Mouse (Mus musculus) liver, embryonic 15.5 days (tissue): ENCODE results near the gene Negr1. TPM values are rescaled to one million over a fixed set of nuclear protein-coding genes. Genes with fewer than 3 reads are reported as not detected.

Experiments
- ATAC-seq: fragments of 200-750 bp; cut with Nextera tagmentation; 2 replicates; pipeline ENCODE4 v1.8.0; 2017; ENCODE audit warnings: moderate number of reproducible peaks, mild to moderate bottlenecking, moderate library complexity; ENCODE audit not compliant: insufficient read depth
- H3K27ac ChIP-seq: fragments of 300-500 bp; sonication (generic); replicated peaks from 2 replicates; pipeline ENCODE4 v1.5.1; 2015; ENCODE audit warnings: mild to moderate bottlenecking, inconsistent platforms
- H3K27me3 ChIP-seq: fragments of 300-500 bp; sonication (generic); 2 replicates; pipeline ENCODE4 v1.6.1; 2015; ENCODE audit warnings: mild to moderate bottlenecking, inconsistent platforms
- H3K36me3 ChIP-seq: fragments of 300-500 bp; sonication (generic); replicated peaks from 2 replicates; pipeline ENCODE4 v1.6.1; 2015; ENCODE audit warnings: moderate library complexity, mild to moderate bottlenecking, inconsistent platforms
- H3K4me1 ChIP-seq: fragments of 300-500 bp; sonication (generic); replicated peaks from 2 replicates; pipeline ENCODE4 v1.6.1; 2015; ENCODE audit warnings: inconsistent platforms
- H3K4me2 ChIP-seq: fragments of 300-500 bp; sonication (generic); 2 replicates; pipeline ENCODE4 v1.6.1; 2015; ENCODE audit warnings: moderate library complexity, mild to moderate bottlenecking, inconsistent platforms
- H3K4me3 ChIP-seq: fragments of 300-500 bp; sonication (generic); replicated peaks from 2 replicates; pipeline ENCODE4 v1.5.1; 2015; ENCODE audit warnings: mild to moderate bottlenecking, inconsistent platforms
- H3K9ac ChIP-seq: fragments of 300-500 bp; sonication (generic); 2 replicates; pipeline ENCODE4 v1.6.1; 2015; ENCODE audit warnings: moderate library complexity, mild to moderate bottlenecking, inconsistent platforms
- H3K9me3 ChIP-seq: fragments of 300-500 bp; sonication (generic); replicated peaks from 2 replicates; pipeline ENCODE4 v1.6.1; 2016; ENCODE audit warnings: inconsistent platforms
- WGBS: fragments of 180-500 bp; shearing (Covaris S2); methylation state at CpG from one replicate; pipeline ENCODE4 v1.1.7; 2015; ENCODE audit warnings: mixed read lengths; ENCODE audit not compliant: insufficient replicate concordance; 5-methylcytosine and 5-hydroxymethylcytosine counted together
- polyA plus RNA-seq: library from polyadenylated mRNA; unstranded; fragments of >200 nt; fragmentation: Nextera tagmentation; extraction: Ambion mirVana; gene quantifications from 2 replicates; pipeline ENCODE4 v1.2.1, GENCODE M21; 2015

The Negr1 gene
- polyA plus RNA-seq, 1 experiment from 2014 or later = 0.08 TPM

DNA sequence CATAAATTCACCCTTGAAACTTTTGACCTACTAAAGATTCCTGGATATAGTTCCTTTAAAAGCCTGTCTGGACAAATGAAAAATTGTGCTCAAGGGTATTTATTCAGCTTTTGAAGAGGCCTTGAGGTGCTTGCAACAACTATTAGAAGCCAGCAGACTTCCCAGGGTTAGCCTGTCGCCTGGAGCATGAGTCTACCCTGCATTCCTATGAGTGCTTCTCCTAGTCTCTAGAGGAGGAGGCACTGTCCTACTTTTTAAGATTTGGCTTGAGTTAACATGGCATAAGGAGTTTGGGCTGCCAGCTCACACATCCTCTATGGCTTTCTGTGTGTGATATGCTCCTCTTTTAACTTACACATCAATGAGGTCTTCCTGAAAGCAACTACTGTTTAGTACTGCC is 315.0 kb downstream of the Negr1 start:
- ATAC-seq = no peak
- H3K4me1 ChIP-seq = no peaks in the 10 kb centered on the region
- H3K9ac ChIP-seq = no peak overlapping the region
- no peaks in the 10 kb centered on the region for H3K9me3 ChIP-seq
- WGBS = 55% methylated on average over 1 of the region's 1 CpGs
- no peaks in the 10 kb centered on the region for H3K27me3 ChIP-seq
- H3K36me3 ChIP-seq = no peaks in the 10 kb centered on the region
- H3K4me3 ChIP-seq = no peak overlapping the region
- H3K4me2 ChIP-seq = no peak overlapping the region
- H3K27ac ChIP-seq = no peak overlapping the region

DNA sequence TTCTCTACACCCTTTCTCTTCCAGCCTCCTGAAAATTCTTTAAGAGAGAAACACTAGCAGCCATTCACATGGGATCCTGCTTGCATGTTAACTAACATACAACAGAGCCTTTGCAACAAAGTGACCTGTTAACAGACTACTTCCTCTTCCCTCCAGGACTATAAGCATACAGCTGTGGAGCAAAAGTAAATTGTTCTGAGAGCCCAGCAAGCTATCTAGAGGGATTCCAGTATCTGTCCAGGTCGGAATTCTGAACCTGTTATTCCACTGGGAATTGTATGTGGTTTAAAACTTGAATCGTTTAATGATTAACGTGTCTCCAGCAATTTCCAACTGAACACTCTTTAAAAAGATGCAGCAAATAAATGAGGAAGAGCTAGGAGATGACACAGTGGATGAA is 320.5 kb downstream of the Negr1 start:
- Histone ChIP-seq H3K27me3 (no peaks in the 10 kb centered on the region), H3K27ac (no peak overlapping the region), H3K4me3 (no peak overlapping the region), H3K36me3 (no peaks in the 10 kb centered on the region), H3K4me2 (no peak overlapping the region), H3K9me3 (no peaks in the 10 kb centered on the region), H3K9ac (no peak overlapping the region), H3K4me1 (no peaks in the 10 kb centered on the region)
- 45% methylated on average over 3 of the region's 3 CpGs for WGBS
- ATAC-seq = no peak

GRCm38 (mm10) chr3:156883873-156884272 is 322.3 kb downstream of the Negr1 start:
- Histone ChIP-seq H3K4me3 (no peak overlapping the region), H3K4me2 (no peak overlapping the region), H3K36me3 (no peaks in the 10 kb centered on the region), H3K9ac (no peak overlapping the region), H3K27me3 (no peaks in the 10 kb centered on the region), H3K4me1 (no peaks in the 10 kb centered on the region), H3K9me3 (no peaks in the 10 kb centered on the region), H3K27ac (no peak overlapping the region)
- 50% methylated on average over 1 of the region's 1 CpGs for WGBS
- no peak for ATAC-seq

- no peaks in the 10 kb centered on the region for H3K9me3 ChIP-seq
- no peak overlapping the region for H3K27ac ChIP-seq
- H3K36me3 ChIP-seq = no peaks in the 10 kb centered on the region
- no peak overlapping the region for H3K4me2 ChIP-seq
- no peak overlapping the region for H3K4me3 ChIP-seq
- ATAC-seq = no peak
- H3K9ac ChIP-seq = no peak overlapping the region
- no peaks in the 10 kb centered on the region for H3K27me3 ChIP-seq
- 40% methylated on average over 1 of the region's 1 CpGs for WGBS
- no peaks in the 10 kb centered on the region for H3K4me1 ChIP-seq
Measured at GRCm38 (mm10) chr3:156885689-156886088, 324.1 kb downstream of the Negr1 start.

- H3K4me3 ChIP-seq = no peak overlapping the region
- ATAC-seq = no peak
- H3K27me3 ChIP-seq = no peaks in the 10 kb centered on the region
- H3K36me3 ChIP-seq = no peaks in the 10 kb centered on the region
- H3K27ac ChIP-seq = no peak overlapping the region
- H3K9ac ChIP-seq = no peak overlapping the region
- H3K4me1 ChIP-seq = no peaks in the 10 kb centered on the region
- H3K9me3 ChIP-seq = no peaks in the 10 kb centered on the region
- no peak overlapping the region for H3K4me2 ChIP-seq
- 66% methylated on average over 3 of the region's 3 CpGs for WGBS
Measured at GRCm38 (mm10) chr3:156886915-156887314, 325.3 kb downstream of the Negr1 start.

DNA sequence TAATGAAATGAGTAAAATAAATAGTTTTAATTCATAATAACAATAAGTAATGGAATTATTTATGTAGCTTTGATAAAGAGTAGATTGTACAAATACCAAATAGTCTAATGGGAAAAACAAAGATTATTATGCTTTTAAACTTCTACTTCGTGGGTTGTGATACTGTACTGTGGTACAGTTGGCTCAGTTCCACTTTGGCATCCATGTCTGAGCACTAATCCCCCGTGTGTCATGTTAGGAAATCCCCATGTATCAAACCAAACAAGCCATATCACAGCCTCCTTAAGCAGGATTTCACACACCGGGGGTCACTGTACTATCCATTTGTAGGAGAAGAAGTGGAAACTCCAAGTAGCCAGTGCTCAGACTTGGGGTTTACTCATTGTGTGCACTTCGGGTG is 329.4 kb downstream of the Negr1 start:
- WGBS = 46% methylated on average over 4 of the region's 4 CpGs
- no peak for ATAC-seq
- no peak overlapping the region for H3K9ac ChIP-seq
- H3K4me2 ChIP-seq = no peak overlapping the region
- no peak overlapping the region for H3K27ac ChIP-seq
- no peaks in the 10 kb centered on the region for H3K4me1 ChIP-seq
- H3K9me3 ChIP-seq = no peaks in the 10 kb centered on the region
- no peaks in the 10 kb centered on the region for H3K36me3 ChIP-seq
- H3K4me3 ChIP-seq = no peak overlapping the region
- H3K27me3 ChIP-seq = no peaks in the 10 kb centered on the region

- no peaks in the 10 kb centered on the region for H3K27me3 ChIP-seq
- H3K4me1 ChIP-seq = no peaks in the 10 kb centered on the region
- no peak for ATAC-seq
- no peak overlapping the region for H3K4me2 ChIP-seq
- H3K27ac ChIP-seq = no peak overlapping the region
- H3K9me3 ChIP-seq = no peaks in the 10 kb centered on the region
- no peak overlapping the region for H3K4me3 ChIP-seq
- H3K9ac ChIP-seq = no peak overlapping the region
- WGBS = 49% methylated on average over 4 of the region's 4 CpGs
- H3K36me3 ChIP-seq = no peaks in the 10 kb centered on the region
Measured at GRCm38 (mm10) chr3:156895322-156895721, 333.7 kb downstream of the Negr1 start.

GRCm38 (mm10) chr3:156896106-156896505 is 334.5 kb downstream of the Negr1 start:
- no peaks in the 10 kb centered on the region for H3K4me1 ChIP-seq
- H3K9ac ChIP-seq = no peak overlapping the region
- no peak overlapping the region for H3K27ac ChIP-seq
- ATAC-seq = no peak
- WGBS = 57% methylated on average over 4 of the region's 4 CpGs
- no peak overlapping the region for H3K4me2 ChIP-seq
- no peak overlapping the region for H3K4me3 ChIP-seq
- H3K9me3 ChIP-seq = no peaks in the 10 kb centered on the region
- H3K36me3 ChIP-seq = no peaks in the 10 kb centered on the region
- H3K27me3 ChIP-seq = no peaks in the 10 kb centered on the region

- Histone ChIP-seq H3K4me3 (no peak overlapping the region), H3K9ac (no peak overlapping the region), H3K4me1 (no peaks in the 10 kb centered on the region), H3K36me3 (no peaks in the 10 kb centered on the region), H3K27ac (no peak overlapping the region), H3K27me3 (no peaks in the 10 kb centered on the region), H3K9me3 (no peaks in the 10 kb centered on the region), H3K4me2 (no peak overlapping the region)
- 43% methylated on average over 1 of the region's 1 CpGs for WGBS
- no peak for ATAC-seq
Measured at GRCm38 (mm10) chr3:156896552-156896951, 335.0 kb downstream of the Negr1 start.

GRCm38 (mm10) chr3:156901140-156901539 is 339.5 kb downstream of the Negr1 start:
- no peaks in the 10 kb centered on the region for H3K36me3 ChIP-seq
- no peak for ATAC-seq
- H3K9me3 ChIP-seq = no peaks in the 10 kb centered on the region
- no peak overlapping the region for H3K4me2 ChIP-seq
- no peak overlapping the region for H3K27ac ChIP-seq
- H3K4me3 ChIP-seq = no peak overlapping the region
- 66% methylated on average over 3 of the region's 3 CpGs for WGBS
- H3K4me1 ChIP-seq = no peaks in the 10 kb centered on the region
- no peak overlapping the region for H3K9ac ChIP-seq
- H3K27me3 ChIP-seq = no peaks in the 10 kb centered on the region

DNA sequence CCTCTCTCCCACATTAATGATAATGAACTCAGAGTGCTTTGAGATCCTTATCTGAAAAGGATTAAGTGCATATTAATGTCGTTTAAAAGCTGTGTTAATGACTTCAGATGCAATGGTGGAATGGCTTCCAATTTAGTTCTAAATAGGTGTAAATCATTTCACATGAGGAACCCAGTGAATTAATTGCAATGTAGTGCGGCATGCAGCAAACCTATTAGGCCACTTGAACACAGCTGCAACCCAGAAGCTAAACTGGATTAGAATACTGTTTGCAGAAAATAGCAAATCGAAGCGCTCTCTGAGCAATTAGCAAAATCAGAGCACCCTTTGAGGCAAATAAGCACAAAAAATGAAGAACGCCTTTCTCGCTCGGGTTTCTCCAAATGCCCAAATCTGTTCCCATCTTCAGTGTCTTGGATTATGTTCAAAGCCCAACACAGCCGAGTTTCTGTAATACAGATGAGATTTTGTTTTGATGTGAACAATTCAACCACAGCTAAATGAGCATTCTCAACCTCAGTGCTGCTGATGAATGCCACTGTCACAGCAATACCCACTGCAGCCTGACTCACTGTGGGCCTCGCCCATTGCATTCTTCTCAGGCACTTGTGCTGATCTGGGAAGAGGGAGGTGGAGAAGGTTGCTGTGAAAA is 342.5 kb downstream of the Negr1 start:
- no peak for ATAC-seq
- 66% methylated on average over 9 of the region's 9 CpGs for WGBS
- no peaks in the 10 kb centered on the region for H3K27me3 ChIP-seq
- no peak overlapping the region for H3K4me3 ChIP-seq
- H3K36me3 ChIP-seq = no peaks in the 10 kb centered on the region
- no peak overlapping the region for H3K27ac ChIP-seq
- no peak overlapping the region for H3K4me2 ChIP-seq
- no peaks in the 10 kb centered on the region for H3K4me1 ChIP-seq
- no peak overlapping the region for H3K9ac ChIP-seq
- H3K9me3 ChIP-seq = no peaks in the 10 kb centered on the region

DNA sequence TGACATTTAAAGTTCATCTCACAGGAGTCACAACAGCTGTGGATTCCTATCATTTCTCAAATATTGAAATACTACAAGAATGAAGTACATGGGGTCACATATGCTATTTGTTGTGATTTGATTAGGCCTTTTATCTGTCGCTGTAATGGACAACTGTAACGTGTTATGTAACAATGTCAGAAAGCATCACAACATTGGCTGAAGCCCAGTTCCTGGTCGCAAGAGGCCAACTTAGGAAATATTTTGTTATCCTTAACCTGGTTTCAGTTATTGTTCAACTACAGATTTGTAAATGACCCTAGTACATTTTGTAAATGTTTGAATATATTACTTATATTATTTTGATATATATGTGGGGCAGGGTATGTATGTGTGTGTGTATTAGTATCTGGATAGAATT is 351.2 kb downstream of the Negr1 start:
- Histone ChIP-seq H3K9me3 (no peaks in the 10 kb centered on the region), H3K4me3 (no peak overlapping the region), H3K36me3 (no peaks in the 10 kb centered on the region), H3K4me1 (no peaks in the 10 kb centered on the region), H3K4me2 (no peak overlapping the region), H3K27ac (no peak overlapping the region), H3K9ac (no peak overlapping the region), H3K27me3 (no peaks in the 10 kb centered on the region)
- ATAC-seq = no peak
- 65% methylated on average over 3 of the region's 3 CpGs for WGBS
